Mouse (Mus musculus): ENCODE data around the gene Chrdl2. TPM values are rescaled to one million over a fixed set of nuclear protein-coding genes. Genes with fewer than 3 reads are reported as not detected.
"Not testable (repeated sequence)": the region's sequence is repeated elsewhere in the genome, so short reads cannot be mapped to it uniquely, and the experiment has no call there.

The Chrdl2 gene
- total RNA-seq (2014; rRNA removed) (not detected in 2 replicates), polyA plus RNA-seq (2012; rRNA removed) (0.05 TPM in 1 of 2 replicates, not detected in the other)

DNA sequence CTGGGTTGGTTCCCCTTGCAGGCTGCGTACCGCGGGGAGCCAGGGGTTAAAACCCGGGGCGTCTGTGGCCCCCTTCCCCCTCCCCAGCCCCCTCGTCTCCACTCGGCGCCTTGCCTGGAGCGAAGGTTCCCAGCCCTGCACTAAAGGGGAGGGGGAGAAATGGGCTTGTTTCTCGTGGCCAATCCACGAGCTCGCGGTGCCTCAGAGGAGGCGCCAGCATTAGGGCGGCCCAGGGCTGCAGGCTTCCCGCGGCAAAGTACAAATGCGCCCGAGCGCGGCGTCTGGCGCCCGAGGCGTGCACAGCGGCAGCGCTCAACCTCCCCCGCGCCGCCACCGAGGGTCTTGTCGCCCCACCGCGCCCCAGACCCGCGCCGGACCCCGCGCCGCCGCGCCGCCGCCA lies at the start of gene Chrdl2:
Gene Chrdl2, plus strand, starts transcription at position 383 of the 400 bp plus-strand sequence.
- WGBS = 2% methylated on average over 43 of the region's 44 CpGs
- peak within 1 kb of the TSS; percentile 8; the same call in 1 of the 2 replicates for H3K4me3 ChIP-seq (ENCODE audit: insufficient read depth, low read depth, low read length)
- no peak for DNase-seq (ENCODE audit: extremely low read depth, low read depth, low spot score)
- H3K4me1 ChIP-seq (ENCODE audit: control insufficient read depth, insufficient read depth, low read length) = peaks cover 7% of the 10 kb centered on the region
- H3K9ac ChIP-seq (ENCODE audit: low read depth, low read length) = peak within 1 kb of the TSS; percentile 50; the same call in 1 of the 2 replicates
- no peaks in the 10 kb centered on the region for H3K36me3 ChIP-seq (ENCODE audit: control insufficient read depth, insufficient read depth, low read length)
- no peak for TF ChIP-seq POLR2A (IDR thresholded peaks at IDR 0.05; ENCODE audit: extremely low read depth, insufficient read depth, low read length)
- no peak for TF ChIP-seq CTCF (IDR thresholded peaks at IDR 0.05; ENCODE audit: low read depth, low read length)
- H3K79me2 ChIP-seq (ENCODE audit: control insufficient read depth, insufficient read depth, low read length) = no peaks in the 10 kb centered on the region
- peaks cover 15% of the 10 kb centered on the region for H3K27me3 ChIP-seq (ENCODE audit: control insufficient read depth, insufficient read depth, low read length)
- H3K27ac ChIP-seq (replicated peaks; ENCODE audit: insufficient read depth, low read depth, low read length) = no peak within 1 kb of the TSS

DNA sequence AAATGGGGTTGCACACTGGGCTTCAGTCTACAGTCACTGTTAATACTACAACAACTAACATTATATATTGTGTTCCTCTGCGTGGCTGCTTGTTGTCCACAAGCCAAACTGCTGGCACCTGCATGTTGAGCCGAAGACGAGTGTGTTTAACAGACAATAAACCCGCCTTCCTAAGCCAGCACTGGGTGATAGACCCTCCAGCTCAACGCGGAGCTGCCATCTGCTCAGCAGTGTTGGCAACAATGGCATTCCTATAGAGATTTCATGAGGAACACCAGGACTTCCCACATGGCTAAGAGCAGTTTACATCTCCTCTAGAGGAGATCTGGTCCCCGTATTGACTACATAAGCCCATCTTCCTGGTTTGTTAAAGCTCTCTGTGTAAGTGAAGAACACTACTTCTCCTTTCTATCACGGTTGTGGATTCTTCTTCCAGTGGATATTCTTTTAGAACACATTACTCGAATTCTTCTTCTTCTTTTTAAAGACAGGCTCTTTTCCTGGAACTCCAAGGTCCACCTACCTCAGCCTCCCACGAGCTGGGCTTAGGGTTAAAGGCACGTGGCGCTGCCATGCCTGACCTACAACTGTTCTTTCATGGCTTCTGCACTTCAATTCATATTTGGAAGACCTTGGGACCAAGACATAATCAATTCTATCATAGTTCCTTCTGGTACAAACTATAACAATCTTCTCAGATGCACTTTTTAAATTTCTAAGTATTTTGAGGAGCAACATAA lies 48.6 kb upstream of the Chrdl2 start:
- no peak for TF ChIP-seq POLR2A (IDR thresholded peaks at IDR 0.05; ENCODE audit: extremely low read depth, insufficient read depth, low read length)
- no peak for TF ChIP-seq CTCF (IDR thresholded peaks at IDR 0.05; ENCODE audit: low read depth, low read length)
- no peak for DNase-seq (ENCODE audit: extremely low read depth, low read depth, low spot score)
- Histone ChIP-seq H3K27ac (replicated peaks; ENCODE audit: insufficient read depth, low read depth, low read length) (no peak overlapping the region), H3K79me2 (ENCODE audit: control insufficient read depth, insufficient read depth, low read length) (peaks cover 37% of the 10 kb centered on the region), H3K36me3 (ENCODE audit: control insufficient read depth, insufficient read depth, low read length) (peaks cover 18% of the 10 kb centered on the region), H3K27me3 (ENCODE audit: control insufficient read depth, insufficient read depth, low read length) (no peaks in the 10 kb centered on the region), H3K4me3 (ENCODE audit: insufficient read depth, low read depth, low read length) (no peak overlapping the region), H3K4me1 (ENCODE audit: control insufficient read depth, insufficient read depth, low read length) (peaks cover 18% of the 10 kb centered on the region), H3K9ac (ENCODE audit: low read depth, low read length) (no peak overlapping the region)
- 69% methylated on average over 12 of the region's 12 CpGs for WGBS

DNA sequence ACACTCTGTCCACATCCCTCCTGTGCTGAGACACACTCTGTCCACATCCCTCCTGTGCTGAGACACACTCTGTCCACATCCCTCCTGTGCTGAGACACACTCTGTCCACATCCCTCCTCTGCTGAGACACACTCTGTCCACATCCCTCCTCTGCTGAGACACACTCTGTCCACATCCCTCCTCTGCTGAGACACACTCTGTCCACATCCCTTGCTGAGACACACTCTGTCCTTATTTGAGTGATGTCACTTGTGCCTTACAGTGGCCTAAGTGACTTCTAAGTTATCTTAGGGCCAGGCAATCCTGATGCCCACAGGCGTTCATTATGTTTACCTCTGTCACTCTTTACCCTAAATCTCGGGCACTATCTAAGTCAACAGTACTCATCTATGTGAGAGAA lies 45.4 kb upstream of the Chrdl2 start:
- H3K27ac ChIP-seq (replicated peaks; ENCODE audit: insufficient read depth, low read depth, low read length); H3K27me3 ChIP-seq (ENCODE audit: control insufficient read depth, insufficient read depth, low read length); H3K9ac ChIP-seq (ENCODE audit: low read depth, low read length); DNase-seq (ENCODE audit: extremely low read depth, low read depth, low spot score); H3K4me3 ChIP-seq (ENCODE audit: insufficient read depth, low read depth, low read length); H3K36me3 ChIP-seq (ENCODE audit: control insufficient read depth, insufficient read depth, low read length): not testable (repeated sequence)
- Histone ChIP-seq H3K79me2 (ENCODE audit: control insufficient read depth, insufficient read depth, low read length) (peaks cover 46% of the 10 kb centered on the region), H3K4me1 (ENCODE audit: control insufficient read depth, insufficient read depth, low read length) (peaks cover 45% of the 10 kb centered on the region)
- WGBS = 42% methylated on average over 2 of the region's 2 CpGs

DNA sequence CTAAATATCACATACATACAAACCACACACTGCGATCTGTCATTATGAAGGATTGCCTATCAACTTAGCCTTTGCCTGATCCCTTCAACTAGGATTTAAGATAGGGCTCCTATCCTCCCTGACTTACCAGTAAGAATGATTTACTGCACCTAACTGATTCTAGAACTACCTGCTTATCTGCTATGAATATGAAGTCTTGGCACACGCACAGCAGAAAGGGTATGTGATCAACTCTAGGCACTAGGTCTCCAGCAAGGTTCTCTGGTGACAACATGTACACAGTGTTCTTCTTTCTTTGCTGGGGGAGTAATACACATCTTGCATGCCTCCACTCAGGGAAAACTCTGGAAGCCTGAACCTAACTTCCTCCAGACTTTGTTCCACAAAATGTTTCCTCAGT lies 44.5 kb upstream of the Chrdl2 start:
- WGBS = 86% methylated on average over 2 of the region's 2 CpGs
- TF ChIP-seq POLR2A (IDR thresholded peaks at IDR 0.05; ENCODE audit: extremely low read depth, insufficient read depth, low read length) (no peak), CTCF (IDR thresholded peaks at IDR 0.05; ENCODE audit: low read depth, low read length) (no peak)
- DNase-seq (ENCODE audit: extremely low read depth, low read depth, low spot score) = no peak
- H3K27ac ChIP-seq (replicated peaks; ENCODE audit: insufficient read depth, low read depth, low read length) = no peak overlapping the region
- H3K27me3 ChIP-seq (ENCODE audit: control insufficient read depth, insufficient read depth, low read length) = no peaks in the 10 kb centered on the region
- peaks cover 50% of the 10 kb centered on the region for H3K79me2 ChIP-seq (ENCODE audit: control insufficient read depth, insufficient read depth, low read length)
- H3K9ac ChIP-seq (ENCODE audit: low read depth, low read length) = no peak overlapping the region
- no peak overlapping the region for H3K4me3 ChIP-seq (ENCODE audit: insufficient read depth, low read depth, low read length)
- H3K36me3 ChIP-seq (ENCODE audit: control insufficient read depth, insufficient read depth, low read length) = no peaks in the 10 kb centered on the region
- peaks cover 54% of the 10 kb centered on the region for H3K4me1 ChIP-seq (ENCODE audit: control insufficient read depth, insufficient read depth, low read length)

DNA sequence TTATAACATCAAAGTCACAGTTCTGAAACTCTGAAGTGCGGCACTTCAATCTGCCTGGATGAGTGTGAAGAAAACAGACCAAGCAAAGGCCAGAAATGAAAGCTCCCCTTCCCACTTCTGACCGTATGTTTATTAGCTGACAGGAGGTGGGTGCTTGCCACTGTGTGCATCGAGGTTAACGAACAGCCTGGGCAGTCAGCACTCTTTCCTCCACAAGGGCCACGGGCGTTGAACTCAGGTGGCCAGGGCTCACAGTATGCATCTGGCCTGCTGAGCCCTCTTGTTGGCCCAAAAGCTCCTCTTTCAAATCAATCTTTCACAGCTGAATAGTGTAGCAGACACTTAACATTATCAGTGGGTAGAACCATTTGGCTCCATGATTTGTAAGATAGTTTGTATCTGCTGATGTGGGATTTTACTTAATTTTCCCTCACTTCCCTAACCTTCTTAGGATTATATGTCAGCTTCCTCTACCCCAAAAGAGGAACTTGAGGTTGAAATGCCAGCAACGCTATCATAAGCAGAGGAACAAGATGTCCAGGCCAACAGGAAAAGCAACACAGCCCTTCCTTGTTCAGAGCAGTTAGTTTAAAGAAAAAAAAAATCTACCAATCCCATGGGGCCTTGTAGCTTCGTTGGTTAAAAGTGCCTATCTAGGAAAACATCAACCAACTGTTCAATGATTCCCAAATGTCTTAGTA lies 43.3 kb upstream of the Chrdl2 start:
- no peak for TF ChIP-seq CTCF (IDR thresholded peaks at IDR 0.05; ENCODE audit: low read depth, low read length)
- no peak for TF ChIP-seq POLR2A (IDR thresholded peaks at IDR 0.05; ENCODE audit: extremely low read depth, insufficient read depth, low read length)
- no peaks in the 10 kb centered on the region for H3K27me3 ChIP-seq (ENCODE audit: control insufficient read depth, insufficient read depth, low read length)
- H3K36me3 ChIP-seq (ENCODE audit: control insufficient read depth, insufficient read depth, low read length) = no peaks in the 10 kb centered on the region
- H3K4me3 ChIP-seq (ENCODE audit: insufficient read depth, low read depth, low read length) = no peak overlapping the region
- peak; percentile 63 for DNase-seq (ENCODE audit: extremely low read depth, low read depth, low spot score)
- peaks cover 57% of the 10 kb centered on the region for H3K4me1 ChIP-seq (ENCODE audit: control insufficient read depth, insufficient read depth, low read length)
- H3K27ac ChIP-seq (replicated peaks; ENCODE audit: insufficient read depth, low read depth, low read length) = peak overlapping the region; percentile 66
- H3K79me2 ChIP-seq (ENCODE audit: control insufficient read depth, insufficient read depth, low read length) = peaks cover 54% of the 10 kb centered on the region
- 19% methylated on average over 8 of the region's 8 CpGs for WGBS
- no peak overlapping the region for H3K9ac ChIP-seq (ENCODE audit: low read depth, low read length)

Measured in liver, adult 2 months (tissue).